Mouse (Mus musculus) G1E (cell line): Measurements from ENCODE around the gene Dhcr24. TPM values are rescaled to one million over a fixed set of nuclear protein-coding genes. Genes with fewer than 3 reads are reported as not detected.

Source experiments
- ATAC-seq: 2 replicates; pipeline ENCODE4 v1.8.0; 2016; ENCODE audit warnings: mild to moderate bottlenecking; ENCODE audit not compliant: insufficient number of reproducible peaks, poor library complexity, low FRiP score, severe bottlenecking; ENCODE audit errors: extremely low read depth
- DNase-seq: peaks from one replicate; pipeline ENCODE4 v3.0.0; 2012; ENCODE audit warnings: low spot score
- H3K27me3 ChIP-seq: 2 replicates; pipeline ENCODE4 v1.6.1; 2012; ENCODE audit warnings: mild to moderate bottlenecking, low read length, inconsistent platforms; ENCODE audit not compliant: insufficient read depth
- H3K36me3 ChIP-seq: replicated peaks from 2 replicates; pipeline ENCODE3; 2012; ENCODE audit warnings: mild to moderate bottlenecking, inconsistent platforms
- H3K4me1 ChIP-seq: 2 replicates; pipeline ENCODE4 v1.6.1; 2012; ENCODE audit warnings: low read depth, low read length, inconsistent platforms, mixed read lengths; ENCODE audit not compliant: insufficient read depth
- H3K4me3 ChIP-seq: 2 replicates; pipeline ENCODE4 v1.5.1; 2012; ENCODE audit warnings: low read depth, mild to moderate bottlenecking, inconsistent platforms, low read length, moderate library complexity, mixed read lengths
- H3K9me3 ChIP-seq: replicated peaks from 2 replicates; pipeline ENCODE4 v1.6.1; 2012; ENCODE audit warnings: inconsistent platforms
- CTCF ChIP-seq: IDR thresholded peaks from 2 replicates; pipeline ENCODE4 v1.5.1; 2012; ENCODE audit warnings: low read depth, low read length, inconsistent platforms, mixed read lengths
- GATA1 ChIP-seq: IDR thresholded peaks from 2 replicates; pipeline ENCODE4 v1.6.1; 2012; ENCODE audit warnings: borderline replicate concordance, low read length, inconsistent platforms, mixed read lengths
- GATA2 ChIP-seq: IDR thresholded peaks from 2 replicates; pipeline ENCODE4 v1.6.1; 2012; ENCODE audit warnings: low read depth, low read length, inconsistent platforms, borderline replicate concordance
- POLR2AphosphoS5 ChIP-seq: IDR thresholded peaks from 2 replicates; pipeline ENCODE4 v1.6.1; 2012; ENCODE audit warnings: low read depth, low read length, inconsistent platforms; ENCODE audit not compliant: insufficient replicate concordance
- TAL1 ChIP-seq: conservative IDR thresholded peaks from 2 replicates; pipeline ENCODE4 v1.6.1; 2012; ENCODE audit warnings: low read depth, low read length, inconsistent platforms, mixed read lengths
- polyA plus RNA-seq: library from polyadenylated mRNA; stranded (reverse); fragments of >175 nt; gene quantifications from 2 replicates; pipeline ENCODE4 v1.2.3, GENCODE M21; 2012
- total RNA-seq, 2 experiments: library from RNA; stranded (forward) in 1 of 2; stranded (reverse) in 1 of 2; fragments of 200-1000 nt in 1 of 2; fragments of >200 nt in 1 of 2; fragmentation: Nextera tagmentation in 1 of 2; gene quantifications; 2 replicates each; pipeline ENCODE4 v1.2.3; 2014 to 2017

Gene Dhcr24
- total and polyA plus RNA-seq, 3 experiments: 15.4 to 43.4 (median 33.2) TPM

DNA sequence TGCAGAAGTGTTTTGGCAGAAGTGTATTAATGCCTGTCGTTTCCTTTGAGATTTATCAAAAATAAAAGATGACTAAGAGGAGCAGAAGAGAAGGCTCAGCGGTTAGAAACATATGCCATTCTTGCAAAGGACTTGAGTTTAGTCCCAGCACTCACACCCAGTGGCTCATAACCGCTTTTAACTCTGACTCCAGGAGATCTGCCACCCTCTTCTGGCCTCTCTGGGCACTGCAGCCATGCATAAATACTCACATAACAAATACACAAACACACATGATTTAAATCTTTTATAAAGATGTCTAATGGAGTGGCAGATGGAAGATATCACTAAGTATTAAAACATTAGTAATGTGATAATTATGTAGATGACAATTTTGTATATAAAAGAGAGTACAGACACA, 35.4 kb downstream of the Dhcr24 start:
- Histone ChIP-seq H3K4me1 (no peaks in the 10 kb centered on the region), H3K4me3 (no peak overlapping the region)
- ATAC-seq: no peak

DNA sequence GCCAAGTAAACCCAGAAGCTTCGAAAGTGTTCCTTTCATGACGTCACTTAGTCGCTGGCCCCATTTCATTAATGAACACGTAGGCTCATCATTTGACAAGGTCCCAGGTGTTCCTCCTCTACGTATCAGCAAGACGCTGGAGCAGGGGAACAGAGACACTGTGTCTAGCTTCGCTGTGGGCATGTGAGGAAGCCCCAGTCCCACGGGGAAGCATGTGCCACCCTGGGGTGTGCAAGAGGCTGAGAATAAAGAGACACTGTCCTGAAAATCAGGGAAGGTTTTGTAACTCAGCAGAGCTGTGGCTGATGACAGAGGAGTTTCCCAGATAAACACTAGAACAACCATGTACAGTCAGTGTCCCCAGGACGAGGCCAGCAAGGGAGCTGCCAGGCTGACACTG, 36.2 kb downstream of the Dhcr24 start:
- Histone ChIP-seq H3K36me3 (no peaks in the 10 kb centered on the region), H3K4me3 (no peak overlapping the region), H3K4me1 (no peaks in the 10 kb centered on the region), H3K9me3 (no peaks in the 10 kb centered on the region), H3K27me3 (peaks cover 4% of the 10 kb centered on the region)
- no peak for DNase-seq
- ATAC-seq: no peak
- TF ChIP-seq GATA2 (no peak), POLR2AphosphoS5 (no peak), TAL1 (no peak), GATA1 (no peak), CTCF (no peak)

More for the DNA sequence above, 35.4 kb downstream of the Dhcr24 start:
- H3K36me3 ChIP-seq: peaks cover 3% of the 10 kb centered on the region
- H3K9me3 ChIP-seq: no peaks in the 10 kb centered on the region
- DNase-seq: no peak
- TF ChIP-seq CTCF (no peak), POLR2AphosphoS5 (no peak), TAL1 (no peak), GATA2 (no peak)
- peaks cover 4% of the 10 kb centered on the region for H3K27me3 ChIP-seq

DNA sequence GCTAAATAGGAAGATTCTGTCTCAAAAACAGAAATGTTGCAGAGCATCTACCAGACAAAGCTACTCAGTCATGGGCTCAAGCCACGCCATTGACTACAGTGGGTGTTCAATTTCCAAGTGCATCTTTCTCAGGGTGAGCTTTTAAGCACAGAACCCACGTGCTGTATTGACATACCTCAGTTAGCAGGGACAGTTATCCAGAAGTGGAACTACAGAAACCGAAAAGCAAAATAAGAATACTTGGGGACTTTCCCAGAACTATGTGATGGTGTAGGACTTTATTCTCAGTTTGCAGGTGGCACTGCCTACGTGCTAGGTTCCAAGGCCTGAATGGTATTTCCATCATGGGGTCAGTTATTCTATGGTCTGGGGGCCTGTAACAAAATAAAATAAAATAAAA, 36.9 kb downstream of the Dhcr24 start:
- TF ChIP-seq POLR2AphosphoS5 (no peak), GATA2 (no peak), TAL1 (no peak), CTCF (no peak), GATA1 (no peak)
- Histone ChIP-seq H3K27me3 (peaks cover 4% of the 10 kb centered on the region), H3K9me3 (0 out of 2 replicates have a peak, but pooled peaks cover 3% of the 10 kb centered on the region), H3K4me1 (no peaks in the 10 kb centered on the region), H3K36me3 (no peaks in the 10 kb centered on the region), H3K4me3 (no peak overlapping the region)
- DNase-seq (no peak), ATAC-seq (no peak)

DNA sequence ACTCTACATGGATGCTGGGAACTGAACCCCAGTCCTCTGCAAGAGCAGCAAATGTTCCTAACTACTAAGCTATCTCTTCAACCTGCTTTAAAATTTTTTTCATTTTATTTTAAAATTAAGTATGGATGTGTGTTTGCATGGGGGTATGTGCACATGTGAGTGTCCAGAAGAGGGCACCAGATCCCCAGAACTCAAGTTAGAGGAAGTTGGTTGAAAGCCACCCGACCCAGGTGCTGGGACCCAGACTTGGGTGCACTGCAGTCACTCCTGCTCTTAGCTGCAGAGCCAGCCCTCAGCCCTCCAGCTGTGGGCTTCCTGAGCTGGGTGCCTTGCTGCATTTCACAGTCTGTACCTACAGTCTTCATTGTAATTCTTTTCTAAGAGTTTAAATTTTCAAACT, 38.6 kb downstream of the Dhcr24 start:
- H3K27me3 ChIP-seq: peaks cover 4% of the 10 kb centered on the region
- DNase-seq (no peak), ATAC-seq (no peak)
- no peak for TF ChIP-seq TAL1
- TF ChIP-seq GATA2: no peak
- TF ChIP-seq GATA1: no peak
- TF ChIP-seq CTCF: no peak
- no peak for TF ChIP-seq POLR2AphosphoS5
- no peaks in the 10 kb centered on the region for H3K4me1 ChIP-seq
- 0 out of 2 replicates have a peak, but pooled peaks cover 3% of the 10 kb centered on the region for H3K9me3 ChIP-seq
- no peaks in the 10 kb centered on the region for H3K36me3 ChIP-seq
- no peak overlapping the region for H3K4me3 ChIP-seq

DNA sequence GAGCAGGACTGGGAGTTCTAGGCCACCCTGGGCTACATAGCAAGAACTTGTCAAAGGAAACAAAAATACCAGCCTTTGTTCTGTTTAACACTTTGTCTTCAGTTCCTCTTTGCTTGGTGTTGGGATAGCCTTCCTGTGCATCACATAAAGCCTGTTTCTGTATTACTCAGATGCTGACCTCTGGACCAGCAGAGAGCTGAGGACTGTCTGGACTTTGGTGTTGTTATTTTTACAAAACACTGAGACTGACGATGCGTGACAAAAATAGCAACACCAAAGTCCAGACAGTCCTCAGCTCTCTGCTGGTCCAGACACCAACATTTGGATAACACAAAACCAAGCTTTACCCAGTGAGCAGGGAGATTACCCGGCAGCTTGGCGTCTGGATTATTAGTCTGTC, 39.9 kb downstream of the Dhcr24 start:
- H3K4me3 ChIP-seq: no peak overlapping the region
- DNase-seq: no peak
- H3K4me1 ChIP-seq: no peaks in the 10 kb centered on the region
- H3K27me3 ChIP-seq: peaks cover 4% of the 10 kb centered on the region; the same call in 1 of the 2 replicates
- TF ChIP-seq TAL1 (no peak), GATA2 (no peak), POLR2AphosphoS5 (no peak), GATA1 (no peak), CTCF (no peak)
- H3K9me3 ChIP-seq: 0 out of 2 replicates have a peak, but pooled peaks cover 3% of the 10 kb centered on the region
- no peak for ATAC-seq
- H3K36me3 ChIP-seq: no peaks in the 10 kb centered on the region

DNA sequence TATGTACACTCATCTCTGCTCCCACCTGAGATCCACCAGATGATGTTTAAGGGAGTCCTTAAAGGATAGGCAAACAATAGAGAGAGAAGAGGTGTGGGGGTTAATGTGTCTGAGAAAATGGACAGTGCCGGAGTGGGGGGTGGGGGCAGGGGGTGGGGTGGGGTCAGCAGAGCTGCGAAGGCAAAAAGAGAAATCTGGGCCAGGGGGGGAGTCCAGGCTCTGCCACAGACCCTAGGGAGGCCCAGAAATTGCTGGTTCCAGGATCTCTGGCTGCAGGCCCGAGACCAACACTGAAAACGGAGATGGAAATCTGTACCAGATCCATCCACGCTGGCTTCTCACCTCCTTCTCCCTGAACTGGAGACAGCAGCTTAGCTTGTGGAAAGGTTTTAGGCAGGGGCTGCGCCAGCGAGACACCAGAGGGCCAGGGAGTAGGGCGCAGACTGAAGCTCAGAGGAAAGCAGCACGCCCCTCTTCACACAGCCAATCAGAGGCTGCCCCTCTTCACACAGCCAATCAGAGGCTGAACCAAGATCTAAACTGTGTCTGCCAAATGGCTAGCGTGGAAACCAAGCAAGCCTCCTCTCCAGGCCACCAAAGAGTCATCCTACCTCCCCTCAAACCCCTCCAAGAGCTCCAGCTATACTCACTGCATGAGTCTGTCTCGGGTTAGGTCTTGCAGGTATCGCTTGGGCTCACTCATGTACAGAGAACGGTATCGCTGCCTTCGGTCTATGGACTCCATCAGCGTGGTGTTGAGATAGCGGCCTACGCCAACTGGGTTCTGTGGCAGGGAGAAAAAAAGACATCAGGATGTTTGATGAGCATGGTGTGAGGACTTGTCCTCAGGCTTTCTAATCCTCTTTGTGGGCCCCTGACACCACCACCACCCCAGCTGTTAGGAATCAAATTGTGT, 46.1 kb downstream of the Dhcr24 start:
- no peak overlapping the region for H3K4me3 ChIP-seq
- TF ChIP-seq POLR2AphosphoS5 (no peak), CTCF (no peak), GATA1 (no peak), TAL1 (no peak), GATA2 (no peak)
- ATAC-seq (no peak), DNase-seq (no peak)
- peaks cover 8% of the 10 kb centered on the region; the same call in 1 of the 2 replicates for H3K4me1 ChIP-seq
- H3K27me3 ChIP-seq: peaks cover 5% of the 10 kb centered on the region; the same call in 1 of the 2 replicates
- peaks cover 3% of the 10 kb centered on the region; the same call in 1 of the 2 replicates for H3K9me3 ChIP-seq
- H3K36me3 ChIP-seq: no peaks in the 10 kb centered on the region
